Mouse (Mus musculus): ENCODE results near the gene Vps37c. TPM values are rescaled to one million over a fixed set of nuclear protein-coding genes. Genes with fewer than 3 reads are reported as not detected.
A peak's percentile ranks its signal among the peaks of the same experiment; 100 is the strongest.

The Vps37c gene
- polyA plus RNA-seq, 1 experiment from 2014 or later, result 37.5 TPM

DNA sequence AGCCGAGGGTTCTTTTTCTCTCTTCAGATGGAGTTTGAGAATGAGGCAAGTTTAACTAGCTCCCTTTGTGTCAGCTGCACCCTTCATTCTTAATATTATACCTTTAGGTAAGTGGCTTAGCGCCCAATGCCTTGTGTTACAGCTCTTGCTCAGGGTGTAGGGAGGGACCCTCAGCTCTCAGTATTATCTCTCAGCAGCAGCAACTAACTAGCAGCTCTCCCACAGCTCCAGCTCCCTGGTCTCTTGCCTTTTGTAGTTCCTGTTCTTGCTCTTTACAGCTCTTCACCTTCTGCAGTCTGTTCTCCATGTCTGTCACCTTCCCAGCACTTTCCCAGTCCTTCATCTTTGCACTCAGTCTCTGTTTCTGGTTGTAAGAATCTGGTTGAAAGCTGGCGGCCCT is 3.1 kb downstream of the Vps37c start:
- Histone ChIP-seq H3K9me3 (ENCODE audit: control insufficient read depth, low read depth, low read length) (no peaks in the 10 kb centered on the region), H3K4me2 (replicated peaks; ENCODE audit: low read depth, low read length) (no peak overlapping the region), H3K4me3 (ENCODE audit: low read depth, low read length) (no peak overlapping the region), H3K27ac (ENCODE audit: low read length) (peak overlapping the region; percentile 36; the same call in 1 of the 2 replicates), H3K27me3 (ENCODE audit: control insufficient read depth, insufficient read depth, low read length) (no peaks in the 10 kb centered on the region), H3K4me1 (ENCODE audit: control insufficient read depth, insufficient read depth, low read length) (peaks cover 28% of the 10 kb centered on the region), H3K9ac (replicated peaks; ENCODE audit: low read depth, low read length) (no peak overlapping the region), H3K36me3 (ENCODE audit: control insufficient read depth, insufficient read depth, low read length) (no peaks in the 10 kb centered on the region)
- no peak for ATAC-seq (ENCODE audit: insufficient number of reproducible peaks, insufficient read depth, low FRiP score, low read depth)
- 77% methylated on average over 3 of the region's 3 CpGs for WGBS

DNA sequence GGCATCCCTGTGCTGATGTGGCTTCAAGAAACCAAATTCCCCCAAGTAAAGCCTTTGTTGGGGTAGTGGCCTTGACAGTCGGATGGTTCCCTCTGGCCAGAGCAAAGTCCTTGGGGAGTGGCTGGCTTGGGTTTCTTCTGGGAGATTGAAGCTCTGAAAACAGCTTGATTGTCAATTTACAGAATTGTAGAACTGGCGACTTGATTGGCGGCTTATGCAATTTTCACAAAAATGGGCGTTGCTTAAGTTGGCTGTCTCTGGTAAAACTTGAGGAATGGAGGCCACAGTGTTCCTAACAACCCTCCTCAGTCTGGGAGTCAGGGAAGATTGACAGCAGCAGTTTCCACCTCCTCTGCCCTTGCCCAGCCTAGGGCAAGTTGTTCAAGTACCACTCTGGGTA is 3.8 kb downstream of the Vps37c start:
- Histone ChIP-seq H3K4me1 (ENCODE audit: control insufficient read depth, insufficient read depth, low read length) (peaks cover 34% of the 10 kb centered on the region), H3K9ac (replicated peaks; ENCODE audit: low read depth, low read length) (no peak overlapping the region), H3K4me3 (ENCODE audit: low read depth, low read length) (no peak overlapping the region), H3K4me2 (replicated peaks; ENCODE audit: low read depth, low read length) (no peak overlapping the region), H3K27ac (ENCODE audit: low read length) (peak overlapping the region; percentile 36; the same call in 1 of the 2 replicates), H3K36me3 (ENCODE audit: control insufficient read depth, insufficient read depth, low read length) (no peaks in the 10 kb centered on the region), H3K27me3 (ENCODE audit: control insufficient read depth, insufficient read depth, low read length) (no peaks in the 10 kb centered on the region), H3K9me3 (ENCODE audit: control insufficient read depth, low read depth, low read length) (no peaks in the 10 kb centered on the region)
- WGBS, result 82% methylated on average over 4 of the region's 4 CpGs
- no peak for ATAC-seq (ENCODE audit: insufficient number of reproducible peaks, insufficient read depth, low FRiP score, low read depth)

DNA sequence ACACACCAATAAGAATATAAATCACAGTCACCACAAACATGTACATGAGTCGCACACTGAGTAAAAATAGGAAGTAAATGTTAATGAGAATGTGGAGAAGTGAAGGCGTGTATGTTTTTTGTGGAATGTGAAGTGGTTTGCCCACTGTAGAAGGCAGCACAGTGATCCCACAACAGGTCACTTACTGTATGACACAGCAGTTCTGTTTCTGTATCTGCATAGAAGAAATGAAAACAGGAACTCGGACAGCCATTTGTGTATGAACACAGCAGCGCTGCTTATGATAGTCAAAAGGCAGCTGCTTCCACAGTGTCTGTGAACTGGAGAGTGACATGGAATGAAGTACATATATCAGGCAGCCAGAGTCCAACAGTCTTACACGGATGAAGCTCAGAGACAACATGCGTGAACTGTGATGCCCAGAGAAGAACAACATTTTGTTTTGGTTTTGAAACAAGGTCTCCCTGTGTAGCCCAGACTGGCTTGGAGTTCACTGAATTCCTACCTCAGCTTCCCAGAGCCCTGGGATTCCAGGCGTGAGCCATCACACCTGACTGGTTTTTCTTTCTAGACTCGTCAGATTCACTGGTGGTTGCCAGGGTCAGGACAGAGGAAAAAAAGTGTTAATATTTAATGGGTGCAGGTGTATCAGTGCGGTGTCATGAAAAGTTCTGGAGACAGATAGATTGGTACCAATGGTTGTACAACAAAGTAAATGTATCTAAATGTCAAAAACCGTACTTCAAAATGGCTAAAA is 5.6 kb downstream of the Vps37c start:
- H3K9me3 ChIP-seq (ENCODE audit: control insufficient read depth, low read depth, low read length), result no peaks in the 10 kb centered on the region
- WGBS, result 85% methylated on average over 10 of the region's 10 CpGs
- no peak overlapping the region for H3K4me2 ChIP-seq (replicated peaks; ENCODE audit: low read depth, low read length)
- H3K9ac ChIP-seq (replicated peaks; ENCODE audit: low read depth, low read length), result no peak overlapping the region
- ATAC-seq (ENCODE audit: insufficient number of reproducible peaks, insufficient read depth, low FRiP score, low read depth), result no peak
- no peaks in the 10 kb centered on the region for H3K27me3 ChIP-seq (ENCODE audit: control insufficient read depth, insufficient read depth, low read length)
- no peak overlapping the region for H3K4me3 ChIP-seq (ENCODE audit: low read depth, low read length)
- H3K4me1 ChIP-seq (ENCODE audit: control insufficient read depth, insufficient read depth, low read length), result peaks cover 48% of the 10 kb centered on the region
- no peaks in the 10 kb centered on the region for H3K36me3 ChIP-seq (ENCODE audit: control insufficient read depth, insufficient read depth, low read length)
- no peak overlapping the region for H3K27ac ChIP-seq (ENCODE audit: low read length)

DNA sequence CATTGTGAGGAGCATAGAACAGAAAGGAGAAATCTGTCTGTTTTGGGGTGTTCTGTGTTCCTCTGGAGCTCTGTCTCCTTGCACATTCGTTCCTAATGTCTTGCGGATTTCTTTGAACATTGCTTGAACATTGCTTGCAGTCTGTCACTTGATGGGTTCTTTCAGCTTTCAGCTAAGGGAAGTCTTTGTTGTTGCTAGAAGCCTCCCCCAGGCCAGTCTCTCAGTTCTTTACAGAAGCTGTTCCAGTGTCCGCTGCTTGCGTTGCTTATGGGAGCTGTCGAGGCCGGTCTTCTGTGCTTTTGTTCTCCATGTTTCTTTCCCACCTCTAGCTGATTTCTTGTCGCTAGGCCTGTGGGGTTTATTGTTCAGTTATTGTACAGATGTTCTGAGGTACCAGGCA is 7.3 kb downstream of the Vps37c start:
- no peak overlapping the region for H3K4me2 ChIP-seq (replicated peaks; ENCODE audit: low read depth, low read length)
- H3K27ac ChIP-seq (ENCODE audit: low read length), result peak overlapping the region; percentile 48; the same call in 1 of the 2 replicates
- no peaks in the 10 kb centered on the region for H3K27me3 ChIP-seq (ENCODE audit: control insufficient read depth, insufficient read depth, low read length)
- H3K36me3 ChIP-seq (ENCODE audit: control insufficient read depth, insufficient read depth, low read length), result no peaks in the 10 kb centered on the region
- 61% methylated on average over 7 of the region's 7 CpGs for WGBS
- peaks cover 48% of the 10 kb centered on the region for H3K4me1 ChIP-seq (ENCODE audit: control insufficient read depth, insufficient read depth, low read length)
- H3K9ac ChIP-seq (replicated peaks; ENCODE audit: low read depth, low read length), result no peak overlapping the region
- no peak for ATAC-seq (ENCODE audit: insufficient number of reproducible peaks, insufficient read depth, low FRiP score, low read depth)
- no peak overlapping the region for H3K4me3 ChIP-seq (ENCODE audit: low read depth, low read length)
- H3K9me3 ChIP-seq (ENCODE audit: control insufficient read depth, low read depth, low read length), result no peaks in the 10 kb centered on the region

DNA sequence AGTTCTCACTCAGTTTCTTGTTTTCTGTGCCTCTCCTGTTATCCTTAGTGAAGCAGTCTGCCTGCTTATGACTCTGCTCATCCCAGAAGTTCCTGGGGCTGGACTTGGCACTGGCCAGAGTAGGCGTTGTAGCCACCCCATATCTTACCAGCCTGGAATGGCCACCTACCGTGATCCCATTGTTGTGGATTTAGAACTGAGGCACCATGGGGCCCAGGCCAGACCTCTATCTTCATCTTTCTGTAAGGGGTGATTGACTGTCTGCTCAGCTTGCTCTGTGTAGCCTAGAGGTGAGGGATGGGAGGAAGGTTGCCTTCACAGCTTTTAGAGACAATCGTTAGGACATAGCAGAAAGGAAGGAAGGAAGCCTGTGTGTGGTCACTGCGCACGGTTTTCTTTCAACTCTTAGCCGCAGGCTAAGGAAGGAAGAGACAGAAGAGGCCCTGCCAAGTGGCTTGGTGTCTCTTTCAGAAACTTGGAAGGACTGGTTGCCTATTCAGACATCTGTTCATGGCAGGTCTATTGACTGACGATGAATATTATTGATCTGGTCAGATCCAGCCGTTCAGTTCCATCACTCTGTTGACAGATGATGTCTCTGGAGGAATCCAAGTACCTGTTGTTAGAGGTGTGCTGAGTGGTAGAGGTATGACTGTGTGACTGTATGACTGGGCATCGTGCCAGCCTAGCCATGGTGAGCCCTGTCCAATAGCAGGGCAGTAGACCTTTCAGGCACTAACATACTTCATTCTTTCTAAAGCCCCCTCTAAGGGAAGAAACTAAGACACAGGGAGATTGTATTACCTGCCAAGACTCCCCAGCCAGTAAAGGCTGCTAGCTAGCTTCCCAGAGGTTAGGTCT is 9.8 kb downstream of the Vps37c start:
- H3K27me3 ChIP-seq (ENCODE audit: control insufficient read depth, insufficient read depth, low read length), result no peaks in the 10 kb centered on the region
- ATAC-seq (ENCODE audit: insufficient number of reproducible peaks, insufficient read depth, low FRiP score, low read depth), result no peak
- 73% methylated on average over 9 of the region's 9 CpGs for WGBS
- H3K27ac ChIP-seq (ENCODE audit: low read length), result peak overlapping the region; percentile 75; the same call in 1 of the 2 replicates
- H3K36me3 ChIP-seq (ENCODE audit: control insufficient read depth, insufficient read depth, low read length), result no peaks in the 10 kb centered on the region
- no peaks in the 10 kb centered on the region for H3K9me3 ChIP-seq (ENCODE audit: control insufficient read depth, low read depth, low read length)
- peaks cover 58% of the 10 kb centered on the region for H3K4me1 ChIP-seq (ENCODE audit: control insufficient read depth, insufficient read depth, low read length)
- no peak overlapping the region for H3K9ac ChIP-seq (replicated peaks; ENCODE audit: low read depth, low read length)
- H3K4me3 ChIP-seq (ENCODE audit: low read depth, low read length), result no peak overlapping the region
- no peak overlapping the region; the same call in 1 of the 2 replicates for H3K4me2 ChIP-seq (replicated peaks; ENCODE audit: low read depth, low read length)

DNA sequence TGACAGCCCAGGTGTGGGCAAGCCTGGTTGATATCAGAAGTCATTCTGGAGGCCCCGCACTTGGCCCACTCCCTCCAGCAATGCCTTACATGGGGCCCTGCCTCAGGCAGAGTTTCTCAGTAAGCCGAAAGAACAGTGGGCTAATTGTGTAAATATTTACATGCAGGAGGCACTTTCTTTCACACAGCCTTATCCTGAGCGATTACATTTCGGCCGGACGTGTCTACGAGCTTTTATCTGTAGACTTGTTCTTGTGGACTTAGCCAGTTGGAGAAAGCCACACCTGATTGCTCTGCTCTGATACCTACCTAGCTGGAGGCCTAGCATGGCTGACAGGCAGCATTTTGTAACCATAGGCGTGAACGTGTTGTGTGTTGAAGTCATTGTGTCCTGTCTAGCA is 11.3 kb downstream of the Vps37c start:
- H3K9me3 ChIP-seq (ENCODE audit: control insufficient read depth, low read depth, low read length), result no peaks in the 10 kb centered on the region
- H3K4me2 ChIP-seq (replicated peaks; ENCODE audit: low read depth, low read length), result peak overlapping the region; percentile 11; the same call in 1 of the 2 replicates
- no peaks in the 10 kb centered on the region for H3K27me3 ChIP-seq (ENCODE audit: control insufficient read depth, insufficient read depth, low read length)
- no peak overlapping the region for H3K4me3 ChIP-seq (ENCODE audit: low read depth, low read length)
- no peak overlapping the region for H3K9ac ChIP-seq (replicated peaks; ENCODE audit: low read depth, low read length)
- H3K4me1 ChIP-seq (ENCODE audit: control insufficient read depth, insufficient read depth, low read length), result peaks cover 58% of the 10 kb centered on the region
- ATAC-seq (ENCODE audit: insufficient number of reproducible peaks, insufficient read depth, low FRiP score, low read depth), result peak; percentile 89
- no peaks in the 10 kb centered on the region for H3K36me3 ChIP-seq (ENCODE audit: control insufficient read depth, insufficient read depth, low read length)
- 20% methylated on average over 9 of the region's 9 CpGs for WGBS
- H3K27ac ChIP-seq (ENCODE audit: low read length), result peak overlapping the region; percentile 75

DNA sequence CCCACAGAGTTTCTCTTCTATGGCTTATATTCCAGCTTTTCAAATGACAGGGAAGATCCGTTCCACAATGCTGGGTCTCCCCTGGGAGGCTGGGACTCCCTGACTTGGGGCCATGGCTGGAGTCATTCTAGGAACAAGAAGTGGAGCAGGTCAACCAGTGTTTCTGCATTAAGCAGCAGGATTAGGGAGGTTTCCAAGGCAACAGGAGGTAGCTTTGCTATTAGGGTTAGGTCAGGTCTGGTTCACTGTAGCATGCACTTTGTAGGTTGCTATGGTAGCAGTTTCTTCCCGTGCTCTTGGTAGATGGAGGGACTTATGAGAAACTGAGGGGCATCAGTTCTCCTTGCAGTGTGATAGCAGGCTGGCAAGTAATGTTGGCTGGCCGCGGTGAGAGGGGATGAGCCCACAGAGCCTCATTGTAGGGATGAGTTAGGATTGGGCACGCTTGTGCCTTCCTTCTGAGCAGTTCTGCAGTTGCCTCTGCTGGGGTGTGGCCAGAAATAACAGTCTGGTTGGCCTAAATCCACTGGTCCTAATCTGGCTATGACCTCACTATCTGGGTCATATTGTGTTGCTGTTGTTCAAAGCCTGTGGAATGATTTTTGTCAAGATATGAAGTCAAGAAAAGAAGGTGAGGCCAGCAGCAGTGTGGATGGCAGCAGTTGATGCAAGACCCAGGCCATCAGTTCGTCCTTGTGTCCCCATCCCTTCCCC is 12.6 kb downstream of the Vps37c start:
- H3K4me3 ChIP-seq (ENCODE audit: low read depth, low read length), result no peak overlapping the region
- peaks cover 47% of the 10 kb centered on the region for H3K4me1 ChIP-seq (ENCODE audit: control insufficient read depth, insufficient read depth, low read length)
- no peaks in the 10 kb centered on the region for H3K36me3 ChIP-seq (ENCODE audit: control insufficient read depth, insufficient read depth, low read length)
- H3K27me3 ChIP-seq (ENCODE audit: control insufficient read depth, insufficient read depth, low read length), result no peaks in the 10 kb centered on the region
- no peak for ATAC-seq (ENCODE audit: insufficient number of reproducible peaks, insufficient read depth, low FRiP score, low read depth)
- H3K27ac ChIP-seq (ENCODE audit: low read length), result no peak overlapping the region
- no peak overlapping the region for H3K9ac ChIP-seq (replicated peaks; ENCODE audit: low read depth, low read length)
- WGBS, result 68% methylated on average over 6 of the region's 6 CpGs
- no peak overlapping the region for H3K4me2 ChIP-seq (replicated peaks; ENCODE audit: low read depth, low read length)
- H3K9me3 ChIP-seq (ENCODE audit: control insufficient read depth, low read depth, low read length), result no peaks in the 10 kb centered on the region

DNA sequence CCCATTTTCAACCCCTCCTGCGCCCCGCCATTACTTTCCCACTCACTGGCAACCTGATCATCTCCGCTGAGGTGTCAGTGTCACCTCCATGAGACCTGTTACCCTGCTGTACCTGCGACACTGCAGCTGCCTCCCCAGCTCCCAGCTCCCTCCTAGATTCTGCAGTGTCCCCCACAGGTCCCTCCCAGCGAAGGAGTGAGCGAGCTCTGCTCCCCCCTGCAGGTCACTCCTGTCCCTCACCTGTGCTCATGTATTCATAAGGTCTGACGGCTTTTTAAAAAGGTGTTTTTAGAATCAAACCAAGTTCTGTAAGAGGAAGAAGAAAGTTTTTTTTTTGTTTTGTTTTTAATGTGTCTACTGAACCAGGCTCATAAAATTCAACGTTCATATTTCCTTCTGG is 13.6 kb downstream of the Vps37c start:
- Histone ChIP-seq H3K27ac (ENCODE audit: low read length) (no peak overlapping the region), H3K36me3 (ENCODE audit: control insufficient read depth, insufficient read depth, low read length) (peaks cover 6% of the 10 kb centered on the region), H3K9ac (replicated peaks; ENCODE audit: low read depth, low read length) (no peak overlapping the region)

More for the DNA sequence above, 13.6 kb downstream of the Vps37c start:
- no peak for ATAC-seq (ENCODE audit: insufficient number of reproducible peaks, insufficient read depth, low FRiP score, low read depth)
- H3K4me2 ChIP-seq (replicated peaks; ENCODE audit: low read depth, low read length), result no peak overlapping the region
- H3K27me3 ChIP-seq (ENCODE audit: control insufficient read depth, insufficient read depth, low read length), result no peaks in the 10 kb centered on the region
- no peak overlapping the region for H3K4me3 ChIP-seq (ENCODE audit: low read depth, low read length)
- no peaks in the 10 kb centered on the region for H3K9me3 ChIP-seq (ENCODE audit: control insufficient read depth, low read depth, low read length)
- peaks cover 42% of the 10 kb centered on the region for H3K4me1 ChIP-seq (ENCODE audit: control insufficient read depth, insufficient read depth, low read length)
- WGBS, result 69% methylated on average over 8 of the region's 8 CpGs

Measured in stomach, embryonic 14.5 days (tissue).